Mouse (Mus musculus) heart, postnatal 36 days (tissue): ENCODE measurements around the gene Atp1b1. TPM values are rescaled to one million over a fixed set of nuclear protein-coding genes. Genes with fewer than 3 reads are reported as not detected.
A peak's percentile ranks its signal among the peaks of the same experiment; 100 is the strongest.

ENCODE experiments used
- DNase-seq, 2 experiments: peaks; one replicate each; pipeline ENCODE4 v3.0.0; 2021 to 2022
- intact Hi-C: fragments of 180-260 bp; cut with DNase I; formaldehyde crosslinking; loops from one replicate; pipeline ENCODE4 v1.15.1; 2025
- total RNA-seq, 2 experiments: library from RNA; stranded (reverse); gene quantifications; 2 replicates each; pipeline ENCODE4 v1.2.3; 2021

The Atp1b1 gene
- total RNA-seq, 2 experiments from 2014 or later, result 382 to 399 TPM

DNA sequence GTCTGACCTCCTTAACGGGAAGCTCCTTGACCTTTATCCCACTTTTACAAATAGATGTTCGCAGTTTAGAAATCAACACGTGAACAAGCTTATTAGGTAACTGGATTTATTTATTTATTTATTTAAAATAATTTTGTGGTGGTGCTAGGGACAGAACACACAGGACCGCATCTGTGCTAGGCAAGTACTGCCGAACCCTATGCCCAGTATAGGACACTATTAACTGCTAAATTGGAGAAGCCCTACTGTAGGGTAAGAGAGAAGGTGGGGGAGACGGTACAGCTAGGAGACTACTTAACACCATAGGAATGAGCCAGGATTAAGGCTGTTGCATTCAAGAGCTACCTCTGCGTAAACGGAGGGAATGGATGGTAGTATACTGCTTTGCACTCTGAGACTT lies 10.2 kb upstream of the Atp1b1 start:
- intact Hi-C loops, result loop anchor here (10.0 kb wide), 1 partner anchor 216 kb away; no protein-coding TSS in a partner anchor
- no peak for DNase-seq

DNA sequence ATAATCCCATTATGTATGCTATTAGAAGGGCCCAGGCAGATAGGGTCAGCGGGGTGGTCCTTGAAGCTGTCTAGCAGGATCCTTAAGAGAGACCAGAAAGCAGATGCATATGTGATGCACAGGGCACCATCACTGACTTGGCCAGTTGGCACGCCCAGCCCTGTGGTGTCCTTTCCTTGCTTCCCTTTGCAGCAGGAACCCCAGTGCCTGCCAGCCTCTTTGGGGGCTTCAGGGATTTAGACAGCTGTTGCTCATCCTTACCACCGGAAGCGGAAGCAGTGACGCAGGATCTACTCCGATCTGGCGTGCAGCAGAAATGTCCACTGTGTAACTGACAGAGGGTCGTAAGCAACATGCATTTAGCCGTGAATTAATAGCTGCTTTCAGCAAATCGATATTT lies 9.3 kb upstream of the Atp1b1 start:
- intact Hi-C loops, result loop anchor here (10.0 kb wide), 1 partner anchor 217 kb away; no protein-coding TSS in a partner anchor
- no peak for DNase-seq

DNA sequence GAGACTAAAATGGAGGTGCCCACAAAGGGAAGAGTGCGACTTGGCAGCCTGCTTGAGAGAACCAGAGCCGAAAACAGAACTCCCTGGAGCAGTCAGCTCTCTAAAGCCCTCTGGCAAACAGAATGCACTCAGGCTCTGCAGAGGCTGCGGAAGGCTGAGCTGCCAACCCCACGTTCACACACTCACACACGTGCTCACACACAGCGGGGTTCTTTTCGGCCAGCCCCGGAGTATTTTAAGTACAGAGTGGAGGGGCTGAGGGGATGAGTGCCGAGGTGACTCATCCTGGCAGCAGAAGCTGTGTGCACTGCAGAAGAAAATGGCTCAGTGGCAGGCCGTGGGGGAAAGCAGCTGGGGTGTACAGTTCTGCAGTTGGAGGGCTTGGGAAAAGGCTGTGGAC lies 3.6 kb upstream of the Atp1b1 start:
- peak; percentile 55 to 65 for DNase-seq

DNA sequence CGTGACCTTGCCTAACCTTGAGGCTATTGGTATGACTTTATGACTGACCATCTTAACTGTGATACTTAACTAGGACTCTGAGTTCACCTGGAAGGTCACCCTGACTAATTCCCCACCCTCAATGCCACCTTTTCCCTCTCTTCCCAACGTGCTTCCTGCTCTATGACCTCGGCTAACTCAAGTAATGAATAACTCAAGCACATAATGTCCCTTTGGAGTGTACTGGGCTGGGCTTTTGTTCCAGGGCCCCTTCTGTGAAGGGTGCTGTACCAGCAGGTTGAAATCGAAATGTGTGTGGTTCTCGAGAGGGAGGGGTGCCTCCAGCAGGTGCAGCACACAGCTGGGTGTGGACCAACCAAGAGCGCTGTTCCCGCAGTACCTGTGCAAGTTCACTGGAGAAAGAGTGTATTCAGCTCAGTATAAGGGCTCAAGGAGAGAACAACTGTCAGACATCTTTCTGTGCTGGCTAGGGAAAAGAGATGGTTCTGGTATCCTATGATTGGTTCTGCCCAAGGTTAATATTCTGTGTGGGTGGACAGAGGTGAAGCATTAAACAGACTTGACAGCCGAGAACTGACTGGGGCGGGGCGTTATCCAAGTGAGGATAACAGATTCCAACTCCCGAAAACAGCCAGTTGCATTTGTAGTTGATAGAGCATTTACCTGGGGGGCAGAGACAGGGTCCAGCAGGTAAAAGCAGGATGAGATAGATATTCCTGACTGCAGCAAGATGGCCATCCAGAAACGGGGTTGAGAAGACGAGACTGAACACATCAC lies 3.0 kb upstream of the Atp1b1 start:
- intact Hi-C loops, result loop anchor here (10.0 kb wide), 1 partner anchor 224 kb away; no protein-coding TSS in a partner anchor

More for the DNA sequence above, 3.6 kb upstream of the Atp1b1 start:
- intact Hi-C loops, result loop anchor here (10.0 kb wide), 1 partner anchor 223 kb away; no protein-coding TSS in a partner anchor

DNA sequence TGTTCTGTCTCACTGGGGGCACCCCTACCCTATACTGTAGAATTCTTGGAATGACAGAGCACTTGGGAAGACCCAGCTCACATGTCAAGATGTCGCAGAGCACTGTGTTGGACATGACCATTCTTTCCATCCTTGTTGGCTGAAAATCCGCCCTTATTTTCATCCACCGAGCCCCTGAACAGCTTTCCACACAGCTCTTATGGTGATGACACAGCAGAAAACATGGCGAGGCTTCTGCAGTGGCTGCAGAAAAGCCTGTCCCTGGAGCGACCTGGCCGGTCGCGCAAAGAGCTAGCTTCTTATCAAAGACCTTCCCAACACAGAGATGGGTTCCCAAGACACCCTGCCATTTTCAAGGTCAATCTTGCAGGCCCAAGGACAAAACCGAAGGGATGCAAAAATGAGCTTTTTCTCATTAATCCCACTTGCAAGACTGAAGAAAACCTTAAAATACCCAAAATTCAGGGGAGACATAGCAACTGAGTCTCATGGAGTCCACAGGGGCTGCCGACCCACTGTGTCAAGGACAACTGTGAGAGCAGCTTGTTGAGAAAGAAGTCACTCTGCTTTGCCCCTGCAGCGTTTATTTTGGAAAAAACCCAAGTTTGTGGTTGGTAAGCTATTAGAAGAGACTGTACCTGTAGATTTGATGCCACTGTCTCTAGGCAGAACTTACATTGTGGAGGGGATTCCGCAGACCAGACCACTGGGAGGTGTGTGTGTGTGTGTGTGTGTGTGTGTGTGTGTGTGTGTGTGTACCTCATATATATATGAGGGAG lies 1.2 kb upstream of the Atp1b1 start:
- DNase-seq, result peak in 1 of 2 experiments; percentile 22
- intact Hi-C loops, result loop anchor here (5.0 to 10.0 kb wide), 3 partner anchors 92 to 665 kb away; no protein-coding TSS in a partner anchor

More for the DNA sequence above, 3.0 kb upstream of the Atp1b1 start:
- no peak for DNase-seq

DNA sequence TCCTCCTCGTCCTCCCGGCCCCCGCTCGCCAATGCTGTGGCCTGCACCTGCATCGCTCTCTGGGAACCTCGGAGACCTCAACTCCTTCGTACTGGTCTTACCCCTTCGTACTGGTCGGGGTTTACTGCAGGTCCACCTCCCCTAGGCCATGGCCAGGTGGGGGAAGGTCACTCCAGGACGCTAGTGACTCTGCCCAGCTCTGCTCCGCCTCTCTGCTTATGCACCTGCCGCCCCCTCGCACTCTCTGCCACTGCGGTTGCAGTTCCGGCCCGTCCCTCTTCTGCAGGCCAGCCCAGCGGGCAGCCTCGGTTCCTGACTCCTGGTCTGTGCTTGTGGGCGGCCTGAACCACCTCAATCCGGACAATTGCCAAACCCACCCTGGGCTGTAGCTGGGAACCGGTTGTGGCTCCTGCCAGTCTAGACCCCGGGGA lies 481 bp upstream of the Atp1b1 start:
- intact Hi-C loops, result loop anchor here (5.0 to 10.0 kb wide), 3 partner anchors 91 to 666 kb away; no protein-coding TSS in a partner anchor
- DNase-seq, result peak in 1 of 2 experiments; percentile 43

DNA sequence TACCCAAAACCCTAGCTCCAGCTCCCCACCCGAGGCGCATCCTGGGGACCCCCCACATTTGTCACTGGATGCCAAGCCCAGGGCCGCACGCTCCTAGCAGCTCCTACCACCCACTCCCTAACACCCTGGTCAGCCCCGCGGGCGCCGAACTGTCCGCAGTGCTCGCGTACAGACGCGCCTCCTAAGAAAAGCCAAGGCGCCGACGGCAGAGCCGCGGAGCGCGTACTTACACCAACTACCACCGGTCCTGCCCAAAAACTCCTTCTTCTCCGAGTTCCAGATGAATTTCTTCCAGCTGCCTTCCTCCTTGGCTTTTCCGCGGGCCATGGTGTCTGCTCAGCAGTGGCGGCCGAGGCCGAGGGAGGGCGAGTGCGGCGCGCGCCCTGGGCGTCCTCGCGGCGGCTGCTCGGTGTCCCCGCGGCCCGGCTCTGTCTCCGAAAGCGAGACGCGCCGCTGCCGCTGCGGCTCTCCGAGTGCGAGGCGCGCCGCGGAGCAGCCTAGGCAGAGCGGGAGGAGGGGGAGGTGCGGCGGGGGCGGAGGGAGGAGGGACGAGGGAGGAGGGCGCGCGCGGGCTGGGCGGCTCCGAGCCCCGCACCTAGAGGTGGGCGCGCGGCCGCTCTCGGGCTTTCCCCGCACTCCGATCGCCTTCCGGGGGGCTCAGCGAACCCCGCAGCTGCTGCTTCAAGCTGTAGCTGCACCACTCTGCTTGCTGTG lies 467 bp downstream of the Atp1b1 start:
- peak; percentile 64 to 84 for DNase-seq
- intact Hi-C loops, result loop anchor here (2.0 to 10.0 kb wide), 4 partner anchors 90 to 667 kb away; no protein-coding TSS in a partner anchor

DNA sequence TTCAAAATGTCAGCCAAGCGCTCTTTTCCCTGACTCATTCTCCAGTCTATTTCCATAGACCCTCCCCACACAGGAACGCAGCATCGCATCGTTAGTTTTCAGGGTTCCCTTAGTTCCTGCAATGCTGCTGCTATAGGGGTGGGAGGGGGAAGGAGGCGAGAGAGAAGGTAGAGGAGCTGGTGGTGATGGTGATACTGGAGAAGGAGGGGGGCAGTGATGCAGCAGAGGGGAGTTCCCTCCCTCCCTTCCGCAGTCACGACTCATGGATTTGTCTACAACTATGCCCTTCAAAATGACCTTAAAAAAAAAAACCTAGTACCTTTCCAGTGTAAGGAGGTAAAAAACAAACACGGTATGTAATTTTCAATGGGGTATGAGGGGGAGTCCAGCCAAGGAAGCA lies 1.4 kb downstream of the Atp1b1 start:
- intact Hi-C loops, result loop anchor here (2.0 to 10.0 kb wide), 4 partner anchors 89 to 668 kb away; no protein-coding TSS in a partner anchor
- DNase-seq, result no peak

DNA sequence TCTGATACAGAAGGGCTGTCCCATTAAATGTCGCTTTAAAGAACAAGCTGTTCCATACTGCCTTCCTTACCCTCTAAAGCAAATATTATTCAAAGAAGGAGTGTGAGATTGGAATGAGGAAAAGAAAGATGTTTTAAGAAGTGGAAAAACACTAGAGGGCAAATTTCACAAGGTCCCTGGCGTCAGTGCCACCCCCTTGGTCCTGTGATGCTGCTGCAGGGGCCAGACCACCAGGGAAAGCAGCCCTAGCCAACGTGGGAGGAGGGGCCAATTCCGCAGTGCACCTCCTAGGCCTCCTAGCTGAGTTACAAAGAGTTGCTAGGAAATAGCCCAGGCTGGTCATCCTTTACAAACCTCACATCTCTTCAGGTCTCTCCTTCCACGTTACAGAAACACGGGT lies 2.1 kb downstream of the Atp1b1 start:
- intact Hi-C loops, result loop anchor here (2.0 to 10.0 kb wide), 4 partner anchors 89 to 669 kb away; no protein-coding TSS in a partner anchor
- peak; percentile 17 to 28 for DNase-seq

DNA sequence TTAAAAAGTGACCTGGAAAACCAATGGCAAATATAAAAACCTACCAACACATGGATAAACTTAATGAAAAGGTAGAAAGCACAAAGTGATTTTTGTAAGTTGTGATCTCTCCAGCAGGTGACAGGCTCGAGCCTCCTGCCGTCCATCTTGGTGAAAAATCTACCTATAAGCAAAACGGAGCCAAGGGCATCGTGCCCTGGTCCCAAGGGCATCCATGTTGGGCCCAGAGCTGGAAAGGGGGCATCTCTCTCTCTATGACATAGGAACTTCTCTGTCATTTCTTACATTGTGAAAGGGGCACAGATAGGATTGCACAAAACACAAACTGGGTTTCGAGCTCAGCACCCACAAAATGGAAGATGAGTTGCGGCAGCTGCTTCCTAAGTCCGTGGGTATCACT lies 2.5 kb downstream of the Atp1b1 start:
- DNase-seq, result peak in 1 of 2 experiments; percentile 11
- intact Hi-C loops, result loop anchor here (2.0 to 10.0 kb wide), 4 partner anchors 88 to 669 kb away; no protein-coding TSS in a partner anchor

DNA sequence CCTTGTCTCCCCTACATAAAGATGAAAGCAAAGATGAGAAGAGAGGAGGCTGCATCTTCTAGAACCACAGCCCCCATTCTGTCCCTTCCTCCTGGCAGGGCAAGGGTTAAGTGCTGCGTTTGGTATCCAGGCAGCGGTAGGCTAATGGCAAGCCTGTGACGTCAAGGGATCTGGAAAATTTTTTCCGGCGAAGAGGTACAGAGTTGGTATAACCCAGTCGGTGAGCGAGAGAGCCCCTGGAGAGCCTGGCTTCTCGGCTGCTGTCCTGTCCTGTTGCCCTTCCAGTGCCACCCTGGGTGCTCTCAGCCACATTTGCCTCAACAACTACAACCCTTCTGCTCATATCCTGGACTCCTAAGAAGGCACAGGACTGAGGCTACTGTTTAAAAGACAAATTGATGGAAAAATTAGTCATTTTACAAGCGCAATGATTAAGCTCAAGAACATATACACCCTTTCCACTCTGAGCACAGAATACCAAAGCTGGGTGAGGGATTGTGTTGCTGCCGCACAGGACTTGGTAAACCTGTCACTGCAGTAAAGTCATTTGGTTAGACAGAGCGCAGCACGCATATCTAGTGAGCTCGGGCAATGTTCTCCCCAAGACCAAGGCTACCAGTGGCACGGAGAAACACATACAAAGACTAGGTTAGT lies 3.3 kb downstream of the Atp1b1 start:
- intact Hi-C loops, result loop anchor here (5.0 to 10.0 kb wide), 3 partner anchors 88 to 670 kb away; no protein-coding TSS in a partner anchor
- DNase-seq, result peak; percentile 30 to 37

DNA sequence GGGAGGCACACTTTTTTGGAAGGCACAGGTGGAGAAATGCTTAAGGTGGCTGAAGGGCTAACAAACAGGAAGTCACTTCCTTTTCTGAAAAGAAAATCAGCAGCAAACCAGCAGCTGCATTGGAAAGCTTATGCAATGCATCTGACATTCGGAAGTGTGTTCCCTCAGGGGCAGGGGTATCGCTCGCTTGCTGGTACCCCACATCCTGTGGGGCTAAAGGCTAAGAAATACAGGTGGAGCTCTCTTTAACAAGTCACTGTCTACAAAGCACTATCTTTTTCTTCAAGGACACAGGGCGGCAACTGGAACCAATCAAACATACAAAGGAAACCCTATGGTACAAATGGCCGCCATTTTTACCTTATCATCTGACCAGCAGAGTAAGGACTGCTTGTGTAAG lies 4.4 kb downstream of the Atp1b1 start:
- no peak for DNase-seq
- intact Hi-C loops, result loop anchor here (10.0 kb wide), 1 partner anchor 671 kb away; no protein-coding TSS in a partner anchor

DNA sequence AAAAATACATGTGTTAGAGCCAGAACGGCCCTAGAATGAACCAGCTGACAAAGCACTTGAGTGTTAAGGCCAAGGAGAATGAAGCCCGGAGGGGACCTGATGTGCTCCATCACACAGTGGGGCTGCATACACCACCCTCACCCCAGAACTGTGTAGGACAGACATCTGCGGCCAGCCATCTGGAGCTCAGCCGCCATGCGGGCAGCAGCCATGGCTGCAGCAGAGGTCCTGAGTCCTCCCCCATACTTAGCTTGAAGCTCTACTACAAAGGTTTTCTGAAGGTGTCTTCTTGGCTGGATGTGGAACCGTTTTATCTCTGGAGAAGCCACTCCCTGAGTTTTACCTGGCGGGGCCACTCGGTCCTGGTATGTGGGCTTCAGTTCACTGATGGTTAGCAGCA lies 5.0 kb downstream of the Atp1b1 start:
- DNase-seq, result no peak

DNA sequence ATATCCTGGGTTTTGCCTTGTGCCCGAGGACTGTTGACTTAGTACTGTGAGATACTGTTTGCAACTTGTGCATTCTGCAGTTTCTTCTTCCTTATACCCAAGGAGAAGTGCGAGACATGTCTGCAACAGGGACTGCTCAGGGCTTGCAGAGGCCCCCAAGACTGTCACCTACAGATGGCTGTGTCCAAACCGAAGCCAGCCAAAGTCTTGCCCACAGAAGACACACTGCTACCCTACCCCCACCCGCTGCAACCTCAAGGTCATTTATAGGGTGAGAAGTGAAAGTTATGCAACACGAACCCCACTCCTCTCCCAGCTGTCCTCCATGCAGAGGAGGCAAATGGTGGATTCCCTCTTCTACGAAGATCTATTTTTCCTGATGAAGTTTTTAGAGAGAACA lies 5.6 kb downstream of the Atp1b1 start:
- intact Hi-C loops, result loop anchor here (10.0 kb wide), 1 partner anchor 672 kb away; no protein-coding TSS in a partner anchor
- DNase-seq, result no peak

More for the DNA sequence above, 5.0 kb downstream of the Atp1b1 start:
- intact Hi-C loops, result loop anchor here (10.0 kb wide), 1 partner anchor 672 kb away; no protein-coding TSS in a partner anchor

DNA sequence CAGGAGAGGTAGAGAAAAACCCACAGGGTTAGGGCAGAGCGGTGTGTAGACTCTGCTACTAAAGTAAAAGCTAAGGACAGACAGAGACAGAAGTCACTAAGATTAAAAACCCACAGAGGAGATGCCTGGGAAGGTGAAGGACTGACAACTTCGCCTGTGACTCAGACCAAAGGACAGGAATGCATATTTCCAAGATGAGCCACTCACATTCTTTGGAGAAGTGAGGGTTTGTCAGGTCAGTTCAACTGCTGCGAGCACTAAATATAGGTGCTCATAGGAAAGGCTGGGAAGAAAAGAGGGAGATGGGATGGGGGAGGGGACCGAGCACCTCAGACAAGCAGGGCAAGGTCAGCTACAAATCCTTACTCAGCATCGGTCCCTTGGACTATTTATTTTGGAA lies 6.8 kb downstream of the Atp1b1 start:
- intact Hi-C loops, result loop anchor here (10.0 kb wide), 1 partner anchor 673 kb away; no protein-coding TSS in a partner anchor
- DNase-seq, result no peak

DNA sequence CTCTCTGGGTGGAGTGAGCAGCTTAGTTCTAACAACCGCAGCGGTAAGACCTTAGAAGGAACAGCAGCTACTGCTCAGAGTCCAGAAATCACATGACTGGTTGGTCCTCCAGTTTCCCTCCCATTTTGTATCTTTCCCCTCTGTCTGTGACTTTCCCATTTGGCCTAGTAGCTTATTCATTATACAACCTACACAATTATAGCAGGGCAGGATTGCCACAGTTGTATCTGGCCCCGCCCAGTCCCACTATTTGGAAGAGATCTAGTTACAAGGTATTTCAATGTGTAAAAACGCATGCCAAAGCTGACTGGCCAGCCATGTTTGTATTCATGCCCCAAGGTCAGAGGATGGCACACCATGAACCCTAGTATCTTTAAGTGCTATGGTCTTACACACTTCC lies 7.5 kb downstream of the Atp1b1 start:
- intact Hi-C loops, result loop anchor here (10.0 kb wide), 1 partner anchor 674 kb away; no protein-coding TSS in a partner anchor
- no peak for DNase-seq

DNA sequence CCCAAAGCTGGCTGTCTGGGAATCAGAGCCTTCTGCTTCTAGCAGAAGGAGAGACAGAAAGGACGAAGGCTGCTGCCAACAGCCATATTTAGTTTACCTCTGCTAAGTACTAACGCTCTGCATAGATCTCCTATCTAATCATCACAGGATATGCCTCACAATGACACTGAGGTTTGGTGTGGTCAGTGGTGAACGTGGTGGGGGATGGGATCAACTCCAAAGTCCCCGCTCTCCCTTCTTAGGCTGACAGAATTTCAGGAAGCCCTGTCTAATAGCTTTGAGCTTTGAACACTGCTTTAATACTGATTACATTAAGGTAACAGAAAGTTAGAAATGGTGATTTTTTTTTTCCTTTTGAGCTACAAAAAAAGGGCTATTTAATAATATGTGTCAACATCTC lies 7.9 kb downstream of the Atp1b1 start:
- DNase-seq, result no peak
- intact Hi-C loops, result loop anchor here (10.0 kb wide), 1 partner anchor 675 kb away; no protein-coding TSS in a partner anchor

DNA sequence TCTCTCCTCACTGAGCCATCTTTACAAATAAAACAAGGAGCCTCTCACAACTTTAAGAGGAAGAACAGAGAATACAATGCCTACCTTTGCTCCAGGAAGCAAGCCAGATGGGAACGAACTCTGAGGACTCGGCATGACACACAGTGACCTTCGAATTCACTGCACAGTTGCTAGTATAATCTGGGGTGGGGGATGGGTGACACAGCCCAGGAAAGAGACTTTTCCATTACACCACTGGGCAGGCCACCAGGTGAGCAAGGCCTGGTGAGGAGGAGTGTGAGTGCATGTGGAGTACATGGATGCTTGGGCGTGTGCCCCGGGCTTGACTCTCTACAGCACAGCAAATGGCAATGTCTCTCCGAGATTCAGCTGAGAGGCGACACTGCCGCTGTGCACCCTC lies 8.5 kb downstream of the Atp1b1 start:
- intact Hi-C loops, result loop anchor here (10.0 kb wide), 1 partner anchor 675 kb away; no protein-coding TSS in a partner anchor
- no peak for DNase-seq

DNA sequence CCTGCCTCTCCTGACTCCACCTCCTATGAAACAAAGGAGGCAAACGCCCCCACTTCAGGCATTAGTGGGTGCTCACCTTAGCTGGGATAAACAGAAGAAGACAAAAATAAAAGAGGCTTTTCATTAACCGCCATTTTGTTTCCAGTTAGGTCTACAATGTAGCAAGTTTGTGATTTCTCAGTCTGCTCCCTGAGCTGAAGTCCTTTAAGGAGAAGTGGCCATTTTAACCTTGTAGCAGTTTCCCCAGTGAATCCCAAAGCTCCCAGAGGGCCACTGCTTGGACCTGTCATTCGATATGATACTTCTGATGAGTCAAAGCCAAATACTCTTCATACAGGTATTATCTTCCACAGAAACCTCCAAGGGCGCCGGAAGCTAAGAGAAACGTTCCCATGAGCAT lies 10.6 kb downstream of the Atp1b1 start:
- intact Hi-C loops, result no loop called here
- DNase-seq, result no peak
